Mouse (Mus musculus) bone marrow macrophage, adult 2 months (primary cell): ENCODE measurements around the gene Olfr984.

Experiments used
- CTCF ChIP-seq: IDR thresholded peaks from 2 replicates; pipeline ENCODE4 v1.5.1; 2012; ENCODE audit warnings: low read depth, mild to moderate bottlenecking, low read length, moderate library complexity
- POLR2A ChIP-seq: IDR thresholded peaks from 2 replicates; pipeline ENCODE4 v1.6.1; 2012; ENCODE audit warnings: mild to moderate bottlenecking, low read depth, low read length, borderline replicate concordance

DNA sequence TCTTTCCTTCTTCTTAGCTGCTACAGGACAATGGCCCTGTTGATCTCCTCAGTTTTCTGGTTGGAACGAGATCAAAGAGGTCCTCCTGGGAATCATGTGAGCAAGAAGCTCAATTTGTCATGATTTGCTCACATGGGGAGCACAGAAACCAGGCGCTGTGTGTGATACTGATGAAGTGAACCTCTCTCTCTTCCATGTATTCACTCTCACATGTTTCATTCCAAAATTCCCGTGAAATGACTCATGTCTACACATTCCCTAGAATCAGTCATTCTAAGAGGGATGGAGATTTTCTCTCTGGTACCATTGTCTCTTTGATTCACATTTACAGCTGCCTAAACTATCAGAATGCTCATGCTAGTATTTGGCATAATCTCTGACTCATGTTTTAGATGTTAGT lies 19.2 kb downstream of the Olfr984 start:
- TF ChIP-seq CTCF = no peak
- no peak for TF ChIP-seq POLR2A
